In genomic region chr8:54077271-54078120, GRCm38 (mm10) we compare ENCODE assay signal across 8 mouse cellular contexts. TPM values are rescaled to one million over a fixed set of nuclear protein-coding genes. Genes with fewer than 3 reads are reported as not detected.
DNase-seq lines count a peak whose midpoint lies in the region; ATAC-seq and TF ChIP-seq lines count a peak whose summit lies in the region.

TSS of gene Vegfc (plus strand) at chr8:54077606.

- no peaks in the 10 kb centered on the region for H3K9me3 ChIP-seq in hindbrain, embryonic 10.5 days

- POLR2A ChIA-PET in Patski (lab: Charles Lee): no interaction called here

- TF ChIP-seq CTCF in Patski (IDR thresholded peaks at IDR 0.05): no peak

- H3K4me1 ChIP-seq in hindbrain, embryonic 10.5 days (replicated peaks): peaks cover 14% of the 10 kb centered on the region

- H3K27me3 ChIP-seq in Patski: peaks cover 11% of the 10 kb centered on the region
- peaks cover 19% of the 10 kb centered on the region; the same call in 1 of the 2 replicates for H3K27me3 ChIP-seq in hindbrain, embryonic 10.5 days (ENCODE audit: insufficient read depth, poor library complexity, severe bottlenecking)

- no peak for DNase-seq in Patski (ENCODE audit: low read depth, low spot score)
- peak; percentile 20 for DNase-seq in cerebellum, adult 8-10 months
- DNase-seq in frontal cortex, postnatal 10 days (ENCODE audit: low spot score in 2 of 2): peak; percentile 4 to 51
- DNase-seq in hindbrain, embryonic 10.5 days (ENCODE audit: low spot score): peak; percentile 80
- DNase-seq in left cerebral cortex, postnatal 25 days (ENCODE audit: low spot score in 2 of 2): peak; percentile 25 to 30
- DNase-seq in right cerebral cortex, postnatal 14 days: peak; percentile 28
- DNase-seq in urinary bladder, postnatal 36 days (ENCODE audit: low spot score in 2 of 2): peak; percentile 25 to 43

- peak within 1 kb of the TSS; percentile 94 for H3K27ac ChIP-seq in hindbrain, embryonic 10.5 days

- ATAC-seq in Patski: peak; percentile 79
- ATAC-seq in megakaryocyte progenitor cell, adult 5-6 weeks (replicated peaks; ENCODE audit: poor library complexity): peak; percentile 50

- CTCF ChIA-PET in Patski (lab: Charles Lee): interaction anchor here (3.3 kb wide), 1 partner anchor 193 kb away, joined by 9 read pairs; no protein-coding TSS in a partner anchor

- intact Hi-C loops in left cerebral cortex, postnatal 25 days (cut with DNase I): loop anchor here (2.0 kb wide), 1 partner anchor 413 kb away; no protein-coding TSS in a partner anchor

- under 1% methylated on average over 73 of the region's 79 CpGs for WGBS in hindbrain, embryonic 10.5 days

- in situ Hi-C loops in Patski (cut with MboI; ENCODE audit: low pct_unique_long_range_greater_than_20kb): loop anchor here (5.0 to 10.0 kb wide), 2 partner anchors 75 to 417 kb away; no protein-coding TSS in a partner anchor

- H3K36me3 ChIP-seq in hindbrain, embryonic 10.5 days: no peaks in the 10 kb centered on the region

- peak within 1 kb of the TSS; percentile 76 for H3K4me3 ChIP-seq in hindbrain, embryonic 10.5 days

RNA-seq across cellular contexts. Expression of gene Vegfc, which starts in this region (rescaled TPM):
- 8.2 TPM for polyA plus RNA-seq in Patski (2021)
- 6.3 and 6.8 TPM in 2 replicates for polyA plus RNA-seq in hindbrain, embryonic 10.5 days (2016; fragmentation: Nextera tagmentation; extraction: Ambion mirVana)
- total RNA-seq in left cerebral cortex, postnatal 25 days (2021): 1 to 10 TPM; 3.8 TPM
- 1.2 TPM in 2 replicates for total RNA-seq in megakaryocyte progenitor cell, adult 5-6 weeks (2015)
- total RNA-seq in megakaryocyte progenitor cell, adult 5-6 weeks (2017): 0.37 TPM in 1 of 2 replicates, not detected in the other
